Mouse (Mus musculus) erythroblast, adult 5-6 weeks (primary cell): ENCODE data around the gene Olfr71. TPM values are rescaled to one million over a fixed set of nuclear protein-coding genes. Genes with fewer than 3 reads are reported as not detected.
A peak's percentile ranks its signal among the peaks of the same experiment; 100 is the strongest.

ENCODE experiments used
- ATAC-seq: replicated peaks from 2 replicates; pipeline ENCODE4 v1.8.0; 2016; ENCODE audit warnings: moderate number of reproducible peaks, mild to moderate bottlenecking, moderate TSS enrichment, inconsistent platforms; ENCODE audit not compliant: poor library complexity, low FRiP score, severe bottlenecking
- total RNA-seq, 2 experiments: library from RNA; stranded (forward) in 1 of 2; stranded (reverse) in 1 of 2; fragments of 150-400 nt in 1 of 2; fragments of 200-764, 138-1000 nt in 1 of 2; gene quantifications; 2 replicates each; pipeline versions ENCODE4 v1.2.3 to v1.2.4; 2015 to 2017; ENCODE audit warnings: low replicate concordance in 2 of 2

Olfr71 gene
- total RNA-seq, 2 experiments from 2014 or later: not detected

GRCm38 (mm10) chr4:43668782-43669427 lies 41.1 kb downstream of the Olfr71 start, which contains the start of the genes Tmem8b and Fam221b:
Gene Tmem8b (plus strand): TSS chr4:43668971.
Gene Fam221b (minus strand): TSS chr4:43669145.
- ATAC-seq: peak; percentile 96

DNA sequence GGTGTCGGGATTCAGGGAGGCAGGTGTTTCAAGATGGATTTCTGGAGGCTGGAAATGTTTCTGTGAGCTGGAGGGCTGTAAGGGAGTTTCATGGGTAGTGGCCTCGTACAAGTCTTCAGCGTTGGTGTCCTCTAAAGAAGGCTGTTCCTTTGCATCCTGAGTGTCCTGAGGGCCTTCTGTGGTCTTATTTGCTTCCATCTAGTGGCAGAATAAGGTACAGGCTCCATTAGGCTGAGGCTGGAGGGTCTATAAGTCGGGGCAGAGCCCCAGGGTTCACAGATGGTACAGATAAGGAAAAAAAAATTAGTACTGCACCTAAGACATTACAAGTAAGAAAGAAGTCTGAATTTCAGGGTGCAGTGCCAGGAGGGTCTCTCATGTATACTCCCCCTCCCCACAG lies 43.6 kb downstream of the Olfr71 start:
- ATAC-seq: no peak

DNA sequence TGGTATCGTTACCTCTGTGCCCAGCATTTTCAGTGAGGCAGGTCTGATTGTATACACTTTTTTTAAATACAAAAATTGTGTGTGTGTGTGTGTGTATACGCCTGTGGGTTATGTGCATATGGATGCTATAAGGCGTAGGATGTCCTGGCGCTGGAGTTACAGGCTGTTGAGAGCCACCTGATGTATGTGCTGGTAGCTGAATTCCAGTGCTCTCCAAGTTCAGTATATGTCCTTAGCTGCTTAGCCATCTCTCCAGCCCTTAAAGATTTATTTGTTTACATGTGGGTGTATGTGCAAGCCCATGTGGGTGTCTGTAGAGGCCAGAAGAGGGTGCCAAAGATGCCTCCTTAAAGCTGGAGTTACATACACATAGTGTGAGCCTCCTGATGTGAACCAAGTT lies 52.9 kb downstream of the Olfr71 start:
- no peak for ATAC-seq

DNA sequence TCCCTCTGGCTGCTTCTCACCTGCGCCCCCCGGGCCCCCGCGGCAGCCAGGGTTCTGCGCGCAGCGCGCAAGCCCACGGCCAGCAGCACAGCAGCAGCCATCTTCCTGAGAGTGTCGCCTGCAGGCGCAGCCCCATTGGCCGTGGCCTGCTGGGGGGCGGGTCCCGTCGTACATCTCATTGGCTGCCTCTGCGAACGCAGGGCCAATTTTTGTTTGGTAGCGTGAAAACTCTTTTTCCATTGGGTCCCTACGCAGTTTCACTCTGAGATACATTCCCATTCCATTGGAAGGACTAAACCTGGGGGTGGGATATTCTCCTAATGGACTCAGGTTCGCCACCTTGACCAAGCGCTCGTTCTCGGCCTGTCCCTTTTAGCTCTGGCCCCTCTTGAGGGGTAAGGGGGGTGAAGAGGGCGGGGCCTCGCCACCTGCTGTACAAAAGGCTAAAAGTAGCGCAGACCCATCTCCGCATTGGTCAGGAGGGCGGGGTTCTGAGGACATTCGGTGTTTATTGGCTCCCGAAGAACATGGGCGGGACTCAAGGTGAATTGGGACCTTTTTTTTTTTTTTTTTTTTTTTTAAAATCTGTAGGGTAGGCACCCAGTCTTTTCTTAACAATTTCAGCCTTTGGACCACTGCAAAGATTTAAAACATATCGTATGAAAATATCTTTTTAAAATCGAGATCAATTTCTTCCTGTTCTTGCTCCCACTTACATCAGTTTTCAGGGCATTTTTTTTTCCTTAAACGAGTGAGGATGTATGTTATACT lies 53.5 kb downstream of the Olfr71 start, which contains the start of gene Hint2:
Hint2 (minus strand) TSS at position 128 of the 771 bp plus-strand sequence.
- peak; percentile 96 for ATAC-seq

- no peak for ATAC-seq
These were observed 54.3 kb downstream of the Olfr71 start for GRCm38 (mm10) chr4:43655656-43656338.

Other genes with a start within 250 kb of the Olfr71 start
- not detected in 2 replicates for gene Sit1, start 226.5 kb downstream of the Olfr71 start, total RNA-seq (2015; ENCODE audit: low replicate concordance)
- not detected in 2 replicates for gene Sit1, start 226.5 kb downstream of the Olfr71 start, total RNA-seq (2017; ENCODE audit: low replicate concordance)
- gene Ccdc107, start 217.4 kb downstream of the Olfr71 start, total RNA-seq (2015; ENCODE audit: low replicate concordance): 4.6 and 17.1 TPM in 2 replicates
- gene Ccdc107, start 217.4 kb downstream of the Olfr71 start, total RNA-seq (2017; ENCODE audit: low replicate concordance): 5.2 and 36.1 TPM in 2 replicates
- 22.4 and 40.9 TPM in 2 replicates for gene Arhgef39, start 210.6 kb downstream of the Olfr71 start, total RNA-seq (2015; ENCODE audit: low replicate concordance)
- 18.0 and 29.2 TPM in 2 replicates for gene Arhgef39, start 210.6 kb downstream of the Olfr71 start, total RNA-seq (2017; ENCODE audit: low replicate concordance)
- 0.63 TPM in 1 of 2 replicates, not detected in the other for gene Car9, start 203.3 kb downstream of the Olfr71 start, total RNA-seq (2015; ENCODE audit: low replicate concordance)
- gene Car9, start 203.3 kb downstream of the Olfr71 start, total RNA-seq (2017; ENCODE audit: low replicate concordance): 0.56 and 0.77 TPM in 2 replicates
- not detected in 2 replicates for gene Tpm2, start 186.5 kb downstream of the Olfr71 start, total RNA-seq (2015; ENCODE audit: low replicate concordance)
- 3.3 and 4.9 TPM in 2 replicates for gene Tpm2, start 186.5 kb downstream of the Olfr71 start, total RNA-seq (2017; ENCODE audit: low replicate concordance)
- gene Creb3, start 147.9 kb downstream of the Olfr71 start, total RNA-seq (2015; ENCODE audit: low replicate concordance): 1.7 and 6.7 TPM in 2 replicates
- gene Creb3, start 147.9 kb downstream of the Olfr71 start, total RNA-seq (2017; ENCODE audit: low replicate concordance): 35.8 and 52.6 TPM in 2 replicates
- 47.8 and 86.3 TPM in 2 replicates for gene Tln1, start 147.6 kb downstream of the Olfr71 start, total RNA-seq (2015; ENCODE audit: low replicate concordance)
- 197 and 262 TPM in 2 replicates for gene Tln1, start 147.6 kb downstream of the Olfr71 start, total RNA-seq (2017; ENCODE audit: low replicate concordance)
- 8.6 and 10.6 TPM in 2 replicates for gene Rgp1, start 131.5 kb downstream of the Olfr71 start, total RNA-seq (2015; ENCODE audit: low replicate concordance)
- 5.7 and 8.9 TPM in 2 replicates for gene Rgp1, start 131.5 kb downstream of the Olfr71 start, total RNA-seq (2017; ENCODE audit: low replicate concordance)
- 4.2 and 7.3 TPM in 2 replicates for gene Gba2, start 131.4 kb downstream of the Olfr71 start, total RNA-seq (2015; ENCODE audit: low replicate concordance)
- gene Gba2, start 131.4 kb downstream of the Olfr71 start, total RNA-seq (2017; ENCODE audit: low replicate concordance): 7.4 and 12.0 TPM in 2 replicates
- gene Msmp, start 125.8 kb downstream of the Olfr71 start, total RNA-seq (2015; ENCODE audit: low replicate concordance): not detected in 2 replicates
- gene Msmp, start 125.8 kb downstream of the Olfr71 start, total RNA-seq (2017; ENCODE audit: low replicate concordance): not detected in 2 replicates
- not detected in 2 replicates for gene Npr2, start 78.3 kb downstream of the Olfr71 start, total RNA-seq (2015; ENCODE audit: low replicate concordance)
- 1.9 TPM in 1 of 2 replicates, not detected in the other for gene Npr2, start 78.3 kb downstream of the Olfr71 start, total RNA-seq (2017; ENCODE audit: low replicate concordance)
- gene Spag8, start 56.7 kb downstream of the Olfr71 start, total RNA-seq (2015; ENCODE audit: low replicate concordance): not detected in 2 replicates
- not detected in 2 replicates for gene Spag8, start 56.7 kb downstream of the Olfr71 start, total RNA-seq (2017; ENCODE audit: low replicate concordance)
- gene Hint2, start 53.8 kb downstream of the Olfr71 start, total RNA-seq (2015; ENCODE audit: low replicate concordance): 2.9 and 9.6 TPM in 2 replicates
- gene Hint2, start 53.8 kb downstream of the Olfr71 start, total RNA-seq (2017; ENCODE audit: low replicate concordance): 13.6 and 18.1 TPM in 2 replicates
- 3.8 TPM in 1 of 2 replicates, not detected in the other for gene Tmem8b, start 41.3 kb downstream of the Olfr71 start, total RNA-seq (2015; ENCODE audit: low replicate concordance)
- 0.42 TPM in 1 of 2 replicates, not detected in the other for gene Tmem8b, start 41.3 kb downstream of the Olfr71 start, total RNA-seq (2017; ENCODE audit: low replicate concordance)
- gene Fam221b, start 41.1 kb downstream of the Olfr71 start, total RNA-seq (2015; ENCODE audit: low replicate concordance): not detected in 2 replicates
- gene Fam221b, start 41.1 kb downstream of the Olfr71 start, total RNA-seq (2017; ENCODE audit: low replicate concordance): 0.70 TPM in 1 of 2 replicates, not detected in the other
- gene Olfr70, start 9.4 kb downstream of the Olfr71 start, total RNA-seq (2015; ENCODE audit: low replicate concordance): not detected in 2 replicates
- gene Olfr70, start 9.4 kb downstream of the Olfr71 start, total RNA-seq (2017; ENCODE audit: low replicate concordance): 0.70 TPM in 1 of 2 replicates, not detected in the other
- not detected in 2 replicates for gene Hrct1, start 16.9 kb upstream of the Olfr71 start, total RNA-seq (2015; ENCODE audit: low replicate concordance)
- not detected in 2 replicates for gene Hrct1, start 16.9 kb upstream of the Olfr71 start, total RNA-seq (2017; ENCODE audit: low replicate concordance)
- gene Spaar, start 19.8 kb upstream of the Olfr71 start, total RNA-seq (2015; ENCODE audit: low replicate concordance): not detected in 2 replicates
- gene Spaar, start 19.8 kb upstream of the Olfr71 start, total RNA-seq (2017; ENCODE audit: low replicate concordance): not detected in 2 replicates
- not detected in 2 replicates for gene Olfr159, start 60.8 kb upstream of the Olfr71 start, total RNA-seq (2015; ENCODE audit: low replicate concordance)
- gene Olfr159, start 60.8 kb upstream of the Olfr71 start, total RNA-seq (2017; ENCODE audit: low replicate concordance): not detected in 2 replicates
- gene Olfr156, start 113.6 kb upstream of the Olfr71 start, total RNA-seq (2015; ENCODE audit: low replicate concordance): not detected in 2 replicates
- not detected in 2 replicates for gene Olfr156, start 113.6 kb upstream of the Olfr71 start, total RNA-seq (2017; ENCODE audit: low replicate concordance)
- gene Olfr157, start 129.9 kb upstream of the Olfr71 start, total RNA-seq (2015; ENCODE audit: low replicate concordance): not detected in 2 replicates
- gene Olfr157, start 129.9 kb upstream of the Olfr71 start, total RNA-seq (2017; ENCODE audit: low replicate concordance): not detected in 2 replicates
- gene Olfr155, start 141.3 kb upstream of the Olfr71 start, total RNA-seq (2015; ENCODE audit: low replicate concordance): not detected in 2 replicates
- not detected in 2 replicates for gene Olfr155, start 141.3 kb upstream of the Olfr71 start, total RNA-seq (2017; ENCODE audit: low replicate concordance)
- gene Reck, start 165.3 kb upstream of the Olfr71 start, total RNA-seq (2015; ENCODE audit: low replicate concordance): 1.2 and 5.4 TPM in 2 replicates
- gene Reck, start 165.3 kb upstream of the Olfr71 start, total RNA-seq (2017; ENCODE audit: low replicate concordance): 0.77 and 6.4 TPM in 2 replicates
- 10.8 and 19.2 TPM in 2 replicates for gene Glipr2, start 247.1 kb upstream of the Olfr71 start, total RNA-seq (2015; ENCODE audit: low replicate concordance)
- 26.5 and 30.4 TPM in 2 replicates for gene Glipr2, start 247.1 kb upstream of the Olfr71 start, total RNA-seq (2017; ENCODE audit: low replicate concordance)